Mouse (Mus musculus) left cerebral cortex, adult 18-20 months (tissue): Measurements from ENCODE around the gene Dusp6. TPM values are rescaled to one million over a fixed set of nuclear protein-coding genes. Genes with fewer than 3 reads are reported as not detected.
A peak's percentile ranks its signal among the peaks of the same experiment; 100 is the strongest.
"Not testable (repeated sequence)": the region's sequence is repeated elsewhere in the genome, so short reads cannot be mapped to it uniquely, and the experiment has no call there.

Source experiments
- DNase-seq, 2 experiments: peaks; one replicate each; pipeline ENCODE4 v3.0.0; 2021 to 2022; ENCODE audit warnings: low spot score in 2 of 2, mixed read lengths in 1 of 2
- long read RNA-seq, 2 experiments: library from polyadenylated mRNA; stranded (forward); transcript quantifications; one replicate each; pipeline ENCODE4 v2.0.0; 2021
- total RNA-seq, 2 experiments: library from RNA; stranded (reverse); gene quantifications; 2 replicates each; pipeline ENCODE4 v1.2.3; 2021

The Dusp6 gene
- 100 to 1,000 TPM; 103 to 116 TPM for total RNA-seq
- long read RNA-seq, experiment 1, transcript Dusp6-201 (3 exons, 2,796 nt) = major isoform, 110 of 123 reads
- long read RNA-seq, experiment 1, partial matches to known transcripts = 4 of 123 reads
- long read RNA-seq, experiment 1, other reads (novel, unspliced or antisense) = 3 of 123 reads
- long read RNA-seq, experiment 2, transcript Dusp6-202 (2 exons, 758 nt) = minor isoform, 9 of 109 reads
- long read RNA-seq, experiment 2, transcript Dusp6-201 (3 exons, 2,796 nt) = major isoform, 93 of 109 reads
- long read RNA-seq, experiment 2, partial matches to known transcripts = 2 of 109 reads
- long read RNA-seq, experiment 2, other reads (novel, unspliced or antisense) = 5 of 109 reads

GRCm38 (mm10) chr10:99262867-99263379, at the start of gene Dusp6:
TSS of gene Dusp6 (plus strand) at chr10:99263231.
- DNase-seq = peak; percentile 95 to 98

- DNase-seq = no peak
Measured at GRCm38 (mm10) chr10:99214421-99215299, 48.4 kb upstream of the Dusp6 start.

GRCm38 (mm10) chr10:99216570-99216969, 46.5 kb upstream of the Dusp6 start:
- DNase-seq = not testable (repeated sequence)

GRCm38 (mm10) chr10:99221540-99221939, 41.5 kb upstream of the Dusp6 start:
- DNase-seq = no peak

GRCm38 (mm10) chr10:99222726-99223125, 40.3 kb upstream of the Dusp6 start:
- peak; percentile 40 to 73 for DNase-seq

GRCm38 (mm10) chr10:99224218-99224617, 38.8 kb upstream of the Dusp6 start:
- no peak for DNase-seq

GRCm38 (mm10) chr10:99226782-99227181, 36.2 kb upstream of the Dusp6 start:
- no peak for DNase-seq

- peak; percentile 18 to 40 for DNase-seq
Measured at GRCm38 (mm10) chr10:99227968-99228864, 34.8 kb upstream of the Dusp6 start.

- DNase-seq = no peak
Measured at GRCm38 (mm10) chr10:99229031-99229684, 33.9 kb upstream of the Dusp6 start.

GRCm38 (mm10) chr10:99232518-99233227, 30.4 kb upstream of the Dusp6 start:
- DNase-seq = no peak

- DNase-seq = no peak
Measured at GRCm38 (mm10) chr10:99234336-99234735, 28.7 kb upstream of the Dusp6 start.

- DNase-seq = no peak
Measured at GRCm38 (mm10) chr10:99235081-99235480, 27.9 kb upstream of the Dusp6 start.

- no peak for DNase-seq
Measured at GRCm38 (mm10) chr10:99237205-99237832, 25.7 kb upstream of the Dusp6 start.

GRCm38 (mm10) chr10:99238537-99238936, 24.5 kb upstream of the Dusp6 start:
- DNase-seq = no peak

GRCm38 (mm10) chr10:99241284-99241828, 21.7 kb upstream of the Dusp6 start:
- DNase-seq = no peak

- DNase-seq = peak; percentile 52 to 76
Measured at GRCm38 (mm10) chr10:99241829-99242711, 21.0 kb upstream of the Dusp6 start.

GRCm38 (mm10) chr10:99242721-99243120, 20.3 kb upstream of the Dusp6 start:
- no peak for DNase-seq
